Mouse (Mus musculus): ENCODE results near the gene Mien1. TPM values are rescaled to one million over a fixed set of nuclear protein-coding genes. Genes with fewer than 3 reads are reported as not detected.

Mien1 gene
- polyA plus RNA-seq, 1 experiment from 2014 or later: 108 TPM

DNA sequence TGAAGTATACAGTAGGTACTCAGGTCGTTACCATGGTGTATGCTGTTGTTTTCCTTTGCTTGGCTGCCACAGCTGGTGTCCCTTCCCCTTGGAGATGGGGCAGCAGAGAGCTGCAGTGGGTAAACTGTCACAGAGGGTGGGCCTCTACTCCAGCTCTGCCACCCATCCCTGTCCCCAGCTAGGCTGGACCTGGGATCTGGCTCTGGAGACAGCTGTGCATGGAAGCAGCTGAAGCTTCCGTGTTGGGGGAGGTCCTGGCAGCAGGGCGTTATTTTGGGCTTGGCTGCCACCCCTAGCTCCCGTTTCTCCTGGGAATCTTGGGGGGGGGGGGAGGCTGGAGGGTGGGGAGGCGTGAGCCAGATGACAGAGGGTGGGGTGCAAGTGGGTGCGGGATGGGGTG, 20.5 kb downstream of the Mien1 start:
- H3K27me3 ChIP-seq: no peaks in the 10 kb centered on the region
- H3K4me2 ChIP-seq: no peak overlapping the region
- no peak for ATAC-seq (replicated peaks; ENCODE audit: insufficient number of reproducible peaks, insufficient read depth, low FRiP score, low read depth)
- peaks cover 32% of the 10 kb centered on the region for H3K36me3 ChIP-seq
- WGBS: 49% methylated on average over 6 of the region's 6 CpGs
- H3K9ac ChIP-seq: no peak overlapping the region
- peak overlapping the region; percentile 51; the same call in 1 of the 2 replicates for H3K27ac ChIP-seq
- no peaks in the 10 kb centered on the region for H3K9me3 ChIP-seq (replicated peaks)
- peaks cover 62% of the 10 kb centered on the region for H3K4me1 ChIP-seq (replicated peaks)
- H3K4me3 ChIP-seq: no peak overlapping the region

DNA sequence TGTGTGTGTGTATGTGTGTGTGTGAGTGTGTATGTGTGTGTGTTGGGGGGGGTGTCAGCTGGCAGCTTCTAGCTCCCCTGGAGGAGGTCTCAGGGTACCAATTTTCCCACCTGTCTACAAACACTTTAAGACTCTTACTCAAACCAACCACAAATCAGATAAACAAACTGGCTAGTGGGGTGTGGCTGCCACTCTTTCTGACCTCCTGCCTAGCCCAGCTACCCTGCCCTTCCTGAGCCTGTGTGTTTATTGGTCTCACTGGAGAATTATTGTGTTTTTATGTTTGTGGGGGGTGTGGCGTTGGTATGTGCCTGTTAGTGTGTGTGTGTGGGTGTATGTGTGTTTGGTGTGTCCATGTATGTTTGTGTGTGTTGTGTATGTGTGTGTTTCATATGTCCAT, 21.7 kb downstream of the Mien1 start:
- no peaks in the 10 kb centered on the region for H3K9me3 ChIP-seq (replicated peaks)
- H3K27me3 ChIP-seq: no peaks in the 10 kb centered on the region
- H3K27ac ChIP-seq: no peak overlapping the region
- H3K36me3 ChIP-seq: peaks cover 20% of the 10 kb centered on the region
- H3K9ac ChIP-seq: no peak overlapping the region
- no peak overlapping the region for H3K4me3 ChIP-seq
- peaks cover 63% of the 10 kb centered on the region for H3K4me1 ChIP-seq (replicated peaks)
- H3K4me2 ChIP-seq: no peak overlapping the region
- 75% methylated on average over 1 of the region's 1 CpGs for WGBS
- ATAC-seq (replicated peaks; ENCODE audit: insufficient number of reproducible peaks, insufficient read depth, low FRiP score, low read depth): no peak

DNA sequence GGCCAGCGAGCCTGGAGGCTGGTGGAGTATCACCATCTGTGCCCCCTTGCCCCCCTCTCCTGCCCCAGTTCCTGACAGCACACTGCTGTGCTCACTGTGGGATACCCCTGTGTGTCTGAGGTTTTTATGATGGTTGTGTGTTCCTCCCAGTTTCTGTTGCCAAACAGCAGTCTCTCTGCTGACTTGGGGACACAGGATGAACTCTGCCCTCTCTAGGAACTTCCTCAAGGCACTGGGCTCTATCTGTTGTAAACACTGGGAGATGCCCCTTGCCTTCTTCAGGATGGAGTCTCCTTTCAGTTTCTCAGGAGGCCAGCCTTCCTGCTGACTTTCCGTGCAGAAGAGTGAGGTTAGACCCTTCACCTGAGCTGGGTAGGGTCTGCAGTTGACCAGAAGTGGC, 24.6 kb downstream of the Mien1 start:
- Histone ChIP-seq H3K9me3 (replicated peaks) (no peaks in the 10 kb centered on the region), H3K27me3 (no peaks in the 10 kb centered on the region), H3K27ac (peak overlapping the region; percentile 98; the same call in 1 of the 2 replicates), H3K9ac (peak overlapping the region; percentile 99; the same call in 1 of the 2 replicates), H3K36me3 (no peaks in the 10 kb centered on the region), H3K4me3 (peak overlapping the region; percentile 98), H3K4me2 (peak overlapping the region; percentile 75), H3K4me1 (replicated peaks) (peaks cover 70% of the 10 kb centered on the region)
- 20% methylated on average over 2 of the region's 2 CpGs for WGBS
- no peak for ATAC-seq (replicated peaks; ENCODE audit: insufficient number of reproducible peaks, insufficient read depth, low FRiP score, low read depth)

DNA sequence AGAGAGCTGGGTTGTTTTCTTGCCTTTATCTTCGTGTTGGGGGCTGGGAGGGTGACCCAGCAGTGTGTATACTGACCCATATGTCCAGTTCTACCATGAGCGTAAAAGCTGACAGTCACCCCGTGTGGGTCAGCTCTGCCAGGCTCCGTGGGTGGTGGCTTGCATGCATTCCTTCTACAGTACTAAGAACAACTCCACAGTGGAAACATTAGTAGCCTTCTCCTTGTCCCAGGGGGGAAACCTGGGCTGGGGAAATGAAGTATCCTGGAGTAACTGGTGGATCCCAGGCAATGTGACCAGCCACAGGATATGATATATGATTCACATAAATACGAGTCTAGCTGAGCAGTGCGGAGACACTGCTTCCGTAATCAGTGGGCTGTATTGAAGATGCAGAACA, 25.1 kb downstream of the Mien1 start:
- Histone ChIP-seq H3K4me2 (peak overlapping the region; percentile 75), H3K9me3 (replicated peaks) (no peaks in the 10 kb centered on the region), H3K4me1 (replicated peaks) (peaks cover 70% of the 10 kb centered on the region), H3K27me3 (no peaks in the 10 kb centered on the region), H3K36me3 (no peaks in the 10 kb centered on the region), H3K4me3 (peak overlapping the region; percentile 98), H3K9ac (peak overlapping the region; percentile 99), H3K27ac (peak overlapping the region; percentile 98)
- no peak for ATAC-seq (replicated peaks; ENCODE audit: insufficient number of reproducible peaks, insufficient read depth, low FRiP score, low read depth)
- 13% methylated on average over 7 of the region's 7 CpGs for WGBS

DNA sequence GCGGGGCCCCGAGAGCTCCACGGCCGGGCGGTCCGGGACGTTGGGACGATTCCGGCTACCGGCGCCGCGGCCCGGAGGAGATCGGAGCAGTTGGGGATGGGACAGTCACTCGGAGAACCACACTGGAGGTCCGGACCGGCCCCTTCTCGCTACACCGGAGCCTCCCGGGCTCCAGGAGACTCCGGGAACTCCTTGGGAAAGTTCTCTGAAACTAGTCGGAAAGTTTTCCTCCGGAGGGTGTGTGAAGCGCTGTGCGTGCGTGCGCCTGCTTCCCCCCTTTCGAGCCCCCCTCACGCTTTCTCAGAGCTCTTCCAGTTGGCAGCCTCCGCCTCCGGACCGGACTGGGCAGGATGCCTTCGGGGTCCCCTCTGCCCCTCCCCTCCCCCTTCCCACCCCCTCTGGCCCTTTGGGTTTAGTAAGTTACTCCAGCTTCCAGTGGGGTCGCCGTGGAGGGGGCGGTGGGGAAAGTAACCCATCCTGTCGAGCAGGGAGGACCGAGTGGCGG, 25.9 kb downstream of the Mien1 start:
- no peaks in the 10 kb centered on the region for H3K36me3 ChIP-seq
- H3K4me1 ChIP-seq (replicated peaks): peaks cover 62% of the 10 kb centered on the region
- H3K27ac ChIP-seq: peak overlapping the region; percentile 98
- no peaks in the 10 kb centered on the region for H3K9me3 ChIP-seq (replicated peaks)
- H3K27me3 ChIP-seq: no peaks in the 10 kb centered on the region
- WGBS: under 1% methylated on average over 40 of the region's 40 CpGs
- peak overlapping the region; percentile 75 for H3K4me2 ChIP-seq
- peak; percentile 50 for ATAC-seq (replicated peaks; ENCODE audit: insufficient number of reproducible peaks, insufficient read depth, low FRiP score, low read depth)
- peak overlapping the region; percentile 99 for H3K9ac ChIP-seq
- H3K4me3 ChIP-seq: peak overlapping the region; percentile 98

DNA sequence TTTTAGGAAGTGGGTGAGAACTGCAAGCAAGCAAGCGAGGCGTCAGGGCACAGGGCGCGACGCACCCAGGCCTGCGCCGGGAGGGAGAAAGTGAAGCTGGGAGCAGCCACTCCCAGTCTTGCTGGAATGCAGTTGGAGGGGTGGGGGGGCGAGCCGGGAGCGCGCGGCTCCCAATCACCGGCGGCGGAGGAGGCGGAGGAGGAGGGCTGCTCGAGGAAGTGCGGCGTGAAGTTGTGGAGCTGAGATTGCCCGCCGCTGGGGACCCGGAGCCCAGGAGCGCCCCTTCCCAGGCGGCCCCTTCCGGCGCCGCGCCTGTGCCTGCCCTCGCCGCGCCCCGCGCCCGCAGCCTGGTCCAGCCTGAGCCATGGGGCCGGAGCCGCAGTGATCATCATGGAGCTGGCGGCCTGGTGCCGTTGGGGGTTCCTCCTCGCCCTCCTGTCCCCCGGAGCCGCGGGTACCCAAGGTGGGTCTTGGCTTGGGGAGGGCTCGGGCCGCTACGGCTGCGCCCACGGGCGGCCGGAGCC, 26.5 kb downstream of the Mien1 start, which contains the start of gene Erbb2:
Gene Erbb2, plus strand, starts transcription at position 198 of the 524 bp plus-strand sequence.
- WGBS: under 1% methylated on average over 49 of the region's 49 CpGs
- H3K4me1 ChIP-seq (replicated peaks): peaks cover 59% of the 10 kb centered on the region
- H3K9ac ChIP-seq: peak within 1 kb of the TSS; percentile 99
- no peaks in the 10 kb centered on the region for H3K27me3 ChIP-seq
- peak within 1 kb of the TSS; percentile 98 for H3K4me3 ChIP-seq
- H3K4me2 ChIP-seq: peak within 1 kb of the TSS; percentile 75
- peak within 1 kb of the TSS; percentile 98 for H3K27ac ChIP-seq
- no peaks in the 10 kb centered on the region for H3K9me3 ChIP-seq (replicated peaks)
- peak; percentile 83 for ATAC-seq (replicated peaks; ENCODE audit: insufficient number of reproducible peaks, insufficient read depth, low FRiP score, low read depth)
- H3K36me3 ChIP-seq: no peaks in the 10 kb centered on the region

DNA sequence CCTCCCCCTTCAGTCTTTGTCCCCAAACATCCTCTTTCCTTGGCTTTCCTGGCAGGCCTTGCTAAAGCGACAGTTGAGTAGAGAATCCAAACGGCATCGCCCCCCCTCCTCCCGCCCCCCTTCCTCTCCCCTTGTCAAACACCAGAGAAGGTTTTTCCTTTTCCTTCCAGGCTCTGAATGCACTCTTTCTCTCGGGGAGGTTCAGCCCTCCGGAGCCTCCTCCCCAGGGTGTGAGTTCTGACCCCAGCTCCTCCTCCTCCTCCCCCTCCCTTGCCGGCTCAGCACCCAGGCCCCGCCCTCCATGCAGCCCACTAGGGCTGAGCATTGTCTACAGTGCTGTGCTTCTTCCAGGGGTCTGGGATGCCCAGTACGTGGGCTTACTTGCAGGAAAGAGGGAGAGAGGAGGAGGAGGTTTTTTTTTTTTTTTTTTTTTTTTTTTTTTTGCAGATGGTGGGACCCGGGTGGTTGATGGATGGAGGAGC, 29.4 kb downstream of the Mien1 start:
- Histone ChIP-seq H3K9ac (peak overlapping the region; percentile 21), H3K9me3 (replicated peaks) (no peaks in the 10 kb centered on the region), H3K4me2 (peak overlapping the region; percentile 47), H3K27ac (peak overlapping the region; percentile 63), H3K36me3 (no peaks in the 10 kb centered on the region), H3K4me1 (replicated peaks) (peaks cover 33% of the 10 kb centered on the region), H3K27me3 (no peaks in the 10 kb centered on the region), H3K4me3 (no peak overlapping the region)
- peak; percentile 34; the same call in 1 of the 2 replicates for ATAC-seq (replicated peaks; ENCODE audit: insufficient number of reproducible peaks, insufficient read depth, low FRiP score, low read depth)
- WGBS: 7% methylated on average over 10 of the region's 10 CpGs

DNA sequence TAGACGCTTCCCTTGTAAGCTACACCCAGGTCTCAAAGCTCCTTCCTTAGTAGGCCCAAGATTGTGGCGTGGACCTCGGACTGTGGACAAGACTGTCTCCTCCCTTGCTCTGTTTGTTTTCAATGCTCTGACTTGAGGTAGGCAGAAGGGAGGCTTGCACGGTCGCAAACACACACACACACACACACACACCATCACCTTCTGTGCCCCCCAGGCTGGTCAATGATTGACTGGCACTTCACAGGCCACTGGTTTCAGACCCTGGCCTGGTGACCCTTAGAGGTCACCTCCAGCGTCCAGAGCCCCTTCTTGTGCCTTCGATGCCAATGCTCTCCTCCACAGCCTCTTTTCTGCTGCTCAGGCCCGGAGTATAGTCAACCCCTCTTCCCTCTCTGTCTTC, 29.9 kb downstream of the Mien1 start:
- ATAC-seq (replicated peaks; ENCODE audit: insufficient number of reproducible peaks, insufficient read depth, low FRiP score, low read depth): no peak
- WGBS: 60% methylated on average over 8 of the region's 8 CpGs
- no peaks in the 10 kb centered on the region for H3K36me3 ChIP-seq
- H3K27ac ChIP-seq: peak overlapping the region; percentile 63
- H3K9ac ChIP-seq: peak overlapping the region; percentile 21; the same call in 1 of the 2 replicates
- H3K27me3 ChIP-seq: no peaks in the 10 kb centered on the region
- H3K4me1 ChIP-seq (replicated peaks): peaks cover 28% of the 10 kb centered on the region
- no peak overlapping the region for H3K4me3 ChIP-seq
- no peaks in the 10 kb centered on the region for H3K9me3 ChIP-seq (replicated peaks)
- peak overlapping the region; percentile 47 for H3K4me2 ChIP-seq

DNA sequence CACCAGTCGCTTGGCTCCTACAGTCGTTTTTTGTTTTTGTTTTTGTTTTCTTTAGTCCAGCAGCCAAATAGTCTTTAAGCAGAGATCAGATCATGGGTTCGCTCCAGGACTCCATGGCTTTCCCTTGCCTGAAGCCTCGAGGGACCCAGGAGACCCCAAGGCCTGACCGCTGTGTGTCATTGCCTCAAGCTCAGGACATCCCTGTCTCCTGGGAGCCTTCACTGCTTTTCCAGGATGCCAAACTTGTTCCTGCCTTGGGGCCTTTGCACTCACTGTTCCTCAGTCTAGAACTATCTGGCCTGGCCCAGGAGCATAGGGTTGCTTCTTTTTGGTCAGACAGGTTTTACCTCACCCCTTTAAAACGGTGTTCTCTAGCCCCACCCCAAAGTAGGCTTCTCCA, 32.2 kb downstream of the Mien1 start:
- no peak overlapping the region for H3K4me3 ChIP-seq
- no peak overlapping the region for H3K27ac ChIP-seq
- no peak overlapping the region for H3K4me2 ChIP-seq
- ATAC-seq (replicated peaks; ENCODE audit: insufficient number of reproducible peaks, insufficient read depth, low FRiP score, low read depth): no peak
- peaks cover 19% of the 10 kb centered on the region for H3K4me1 ChIP-seq (replicated peaks)
- H3K36me3 ChIP-seq: no peaks in the 10 kb centered on the region
- no peaks in the 10 kb centered on the region for H3K9me3 ChIP-seq (replicated peaks)
- no peaks in the 10 kb centered on the region for H3K27me3 ChIP-seq
- no peak overlapping the region for H3K9ac ChIP-seq
- WGBS: 68% methylated on average over 6 of the region's 6 CpGs

DNA sequence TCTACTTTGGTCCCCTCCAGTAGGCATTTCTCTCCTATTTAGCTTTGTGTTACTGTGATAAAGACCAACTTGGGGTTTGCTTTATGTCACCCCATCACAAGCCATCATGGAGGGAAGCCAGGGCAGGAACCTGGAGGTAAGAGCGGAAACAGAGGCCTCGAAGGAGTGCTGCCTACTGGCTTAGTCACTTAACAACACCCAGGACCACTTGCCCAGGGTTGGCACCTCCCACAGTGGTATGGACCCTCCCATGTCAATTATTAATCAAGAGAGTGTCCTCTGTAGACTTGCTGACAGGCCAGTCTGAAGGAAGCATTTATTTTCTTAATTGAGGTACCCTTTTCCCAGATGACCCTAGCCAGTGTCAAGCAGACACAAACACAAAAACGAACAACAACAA, 38.0 kb downstream of the Mien1 start:
- Histone ChIP-seq H3K4me3 (peak overlapping the region; percentile 84), H3K4me1 (replicated peaks) (peaks cover 12% of the 10 kb centered on the region), H3K9me3 (replicated peaks) (no peaks in the 10 kb centered on the region), H3K9ac (peak overlapping the region; percentile 70), H3K36me3 (no peaks in the 10 kb centered on the region; the same call in 1 of the 2 replicates), H3K4me2 (peak overlapping the region; percentile 85), H3K27me3 (no peaks in the 10 kb centered on the region), H3K27ac (peak overlapping the region; percentile 98)
- WGBS: 61% methylated on average over 3 of the region's 3 CpGs
- no peak for ATAC-seq (replicated peaks; ENCODE audit: insufficient number of reproducible peaks, insufficient read depth, low FRiP score, low read depth)

DNA sequence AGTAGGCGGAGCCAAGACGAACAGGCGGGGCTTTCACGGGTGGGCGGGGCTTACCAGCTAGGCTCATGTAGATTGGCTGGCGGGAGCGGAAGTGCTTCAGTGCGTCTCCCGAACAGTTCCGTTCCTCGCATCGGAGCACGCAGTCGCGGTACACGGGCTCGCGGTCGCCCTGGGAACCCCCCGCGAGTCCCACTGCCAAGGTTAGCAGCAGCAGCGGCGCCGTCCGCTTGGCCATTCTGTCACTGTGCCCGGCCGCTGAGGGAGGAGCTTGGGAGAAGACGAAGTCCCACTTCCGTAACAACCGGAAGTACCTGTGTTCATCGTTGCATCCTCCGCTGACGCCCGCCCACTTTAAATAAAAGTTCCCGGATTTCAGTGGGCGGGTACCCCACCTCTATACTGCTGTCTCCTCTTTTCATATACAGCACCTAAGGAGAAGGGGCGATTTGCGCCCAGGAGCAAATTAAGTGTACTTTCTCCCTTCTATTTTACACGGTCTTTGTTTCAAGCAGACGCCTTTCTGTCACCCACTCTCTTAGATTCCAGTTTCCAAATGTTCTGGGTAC, 38.5 kb downstream of the Mien1 start, which contains the start of gene Pgap3:
Gene Pgap3, minus strand, starts transcription at position 330 of the 566 bp plus-strand sequence.
- under 1% methylated on average over 40 of the region's 40 CpGs for WGBS

More for the DNA sequence above, 38.5 kb downstream of the Mien1 start, which contains the start of gene Pgap3:
- H3K4me2 ChIP-seq: peak within 1 kb of the TSS; percentile 85
- peaks cover 14% of the 10 kb centered on the region for H3K4me1 ChIP-seq (replicated peaks)
- peak within 1 kb of the TSS; percentile 70 for H3K9ac ChIP-seq
- no peaks in the 10 kb centered on the region; the same call in 1 of the 2 replicates for H3K36me3 ChIP-seq
- peak within 1 kb of the TSS; percentile 98 for H3K27ac ChIP-seq
- H3K27me3 ChIP-seq: no peaks in the 10 kb centered on the region
- no peaks in the 10 kb centered on the region for H3K9me3 ChIP-seq (replicated peaks)
- peak; percentile 86 for ATAC-seq (replicated peaks; ENCODE audit: insufficient number of reproducible peaks, insufficient read depth, low FRiP score, low read depth)
- H3K4me3 ChIP-seq: peak within 1 kb of the TSS; percentile 84
